Mouse (Mus musculus): ENCODE measurements around the gene Gm21985.

GRCm38 (mm10) chr2:112241787-112242186 is 24.3 kb upstream of the Gm21985 start:
- TF ChIP-seq CTCF (IDR thresholded peaks at IDR 0.05) (no peak), EP300 (IDR thresholded peaks at IDR 0.05) (no peak)
